Mouse (Mus musculus) thymus, postnatal 36 days (tissue): Measurements from ENCODE around the gene Ephx4.

ENCODE experiments used
- DNase-seq, 2 experiments: peaks; one replicate each; pipeline ENCODE4 v3.0.0; 2022; ENCODE audit warnings: mixed read lengths in 2 of 2

Ephx4 gene

DNA sequence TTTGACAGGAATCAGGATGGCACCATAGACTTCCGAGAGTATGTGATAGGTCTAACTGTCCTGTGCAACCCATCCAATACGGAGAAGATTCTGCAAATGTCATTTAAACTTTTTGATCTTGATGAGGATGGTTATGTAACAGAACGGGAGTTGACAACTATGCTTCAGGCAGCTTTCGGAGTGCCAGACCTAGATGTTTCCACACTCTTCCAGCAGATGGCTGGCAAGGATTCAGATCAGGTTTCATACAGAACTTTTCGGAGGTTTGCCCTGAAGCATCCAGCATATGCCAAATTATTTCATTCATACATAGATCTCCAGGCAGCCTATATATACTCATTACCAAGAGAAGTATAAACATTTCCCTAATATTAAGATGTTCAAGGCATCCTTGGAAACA, 31.5 kb downstream of the Ephx4 start:
- DNase-seq = no peak

DNA sequence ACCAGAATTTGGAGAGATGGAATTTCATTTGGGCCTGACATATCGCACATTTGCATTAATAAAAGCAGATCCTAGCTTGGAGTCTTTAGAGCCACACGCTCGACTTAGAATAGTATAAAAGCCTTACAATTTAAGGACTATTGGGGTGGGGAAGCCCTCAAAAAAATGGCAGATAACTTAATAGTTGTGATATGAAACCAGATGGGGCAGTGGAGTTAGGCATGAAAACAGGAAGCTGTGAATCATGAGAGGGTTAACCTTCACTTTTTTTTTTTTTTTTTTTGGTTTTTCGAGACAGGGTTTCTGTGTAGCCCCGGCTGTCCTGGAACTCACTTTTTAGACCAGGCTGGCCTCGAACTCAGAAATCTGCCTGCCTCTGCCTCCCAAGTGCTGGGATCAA, 33.6 kb downstream of the Ephx4 start:
- no peak for DNase-seq

DNA sequence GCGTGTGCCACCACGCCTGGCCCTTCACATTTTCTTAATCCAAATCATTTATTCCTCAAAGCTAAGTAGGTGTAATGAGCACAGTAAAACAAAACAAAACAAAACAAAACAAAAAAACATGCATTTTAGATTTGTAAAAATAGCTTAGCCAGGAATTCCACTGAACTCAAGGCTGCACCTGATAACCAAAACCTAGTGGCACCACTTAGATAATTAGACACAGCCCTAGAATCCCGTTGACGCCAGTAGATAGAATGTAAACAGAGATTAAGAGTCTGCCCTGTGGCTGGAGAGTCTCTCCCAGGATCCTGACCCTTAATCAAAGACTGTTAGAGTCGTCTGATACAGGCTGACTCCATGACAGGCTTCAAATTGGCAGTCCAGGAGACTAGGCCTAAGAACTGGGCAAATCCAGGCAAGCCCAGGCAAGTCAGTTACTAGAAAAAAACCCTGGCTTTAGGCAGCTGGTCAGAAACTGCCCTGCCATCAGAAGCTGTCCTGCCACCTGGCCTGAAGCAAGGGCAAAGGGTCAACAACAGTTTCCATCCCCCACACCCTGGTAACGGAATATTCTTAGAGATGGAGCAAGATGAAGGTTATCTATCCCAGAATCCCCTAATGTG, 34.2 kb downstream of the Ephx4 start:
- DNase-seq = peak in 1 of 2 experiments; percentile 10

DNA sequence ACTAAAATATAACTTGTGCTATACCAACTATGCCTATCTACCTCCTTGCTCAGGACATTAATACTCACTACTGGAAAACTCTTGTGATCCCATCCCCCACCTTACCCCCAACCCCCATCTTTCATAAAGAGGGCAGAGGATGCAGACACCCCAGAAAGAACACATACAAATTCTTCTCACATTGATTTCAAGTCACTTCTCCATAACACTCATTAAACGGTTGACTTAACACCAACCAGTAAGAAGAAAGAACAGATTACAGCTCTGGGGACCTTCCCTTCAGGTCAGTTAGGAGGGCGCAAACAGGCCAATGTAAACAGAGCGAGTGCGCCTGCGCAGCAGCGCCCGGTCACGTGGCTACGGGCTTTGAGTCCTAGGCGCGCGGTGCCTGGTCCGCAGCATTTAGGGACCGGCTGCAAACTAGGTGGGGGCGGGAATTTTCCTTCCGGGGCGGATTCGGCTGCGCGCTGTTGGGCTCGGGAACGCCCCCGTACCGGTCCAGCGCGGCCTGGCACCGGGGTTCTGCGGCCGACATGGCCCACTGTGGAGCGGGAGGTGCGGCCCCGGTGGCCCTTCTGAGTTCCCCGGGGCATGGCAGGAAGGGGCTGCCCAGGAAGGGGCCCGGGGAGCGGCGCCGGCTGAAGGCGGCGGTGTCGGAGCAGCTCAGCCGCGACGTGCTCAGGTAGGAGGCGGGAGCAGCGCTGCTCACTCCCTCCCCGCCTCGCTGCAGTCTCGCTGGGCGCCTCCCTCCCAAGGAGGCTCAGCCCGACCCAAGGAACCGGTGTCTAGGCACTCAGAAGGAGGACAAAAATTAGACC, 35.1 kb downstream of the Ephx4 start, which contains the start of gene Btbd8:
Btbd8 (plus strand) TSS at position 534 of the 818 bp plus-strand sequence.
- DNase-seq = peak; percentile 91 to 93

DNA sequence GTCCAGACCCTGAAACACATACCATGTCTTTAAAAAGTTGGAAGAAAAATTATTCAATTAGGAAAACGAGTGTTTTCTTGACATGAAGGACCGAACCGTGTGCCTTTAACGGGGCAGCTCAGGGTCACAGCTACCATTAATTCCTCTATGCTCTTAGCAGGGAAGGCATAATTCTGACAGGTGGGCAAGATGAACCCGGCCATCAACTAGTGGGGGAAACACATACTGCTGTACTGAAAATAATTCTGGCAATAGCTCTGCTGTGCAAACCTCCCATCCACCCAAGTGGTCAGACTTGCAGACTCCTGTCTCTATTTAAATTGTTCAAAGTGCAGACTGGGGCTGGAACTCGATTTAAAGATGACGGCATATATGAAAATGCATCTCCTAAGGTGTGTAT, 35.8 kb downstream of the Ephx4 start:
- DNase-seq = no peak

DNA sequence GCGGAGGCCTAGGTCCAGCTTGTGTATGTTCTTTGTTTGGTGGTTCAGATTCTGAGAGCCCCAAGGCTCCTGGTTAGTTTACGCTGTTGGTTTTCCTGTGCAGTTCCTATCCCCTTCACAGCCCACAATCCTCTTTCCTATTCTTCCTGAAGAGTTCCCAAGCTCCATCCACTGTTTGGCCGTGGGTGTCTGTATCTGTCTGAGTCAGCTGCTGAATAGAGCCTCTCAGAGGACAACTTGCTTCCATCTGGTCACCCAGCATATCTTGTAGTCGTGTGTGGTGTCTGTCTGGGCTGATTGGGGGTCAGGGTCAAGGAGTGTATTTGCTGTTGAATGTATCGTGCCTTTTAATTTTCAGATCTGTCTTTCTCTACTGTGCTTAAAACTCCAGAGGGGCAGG, 39.3 kb downstream of the Ephx4 start:
- no peak for DNase-seq

DNA sequence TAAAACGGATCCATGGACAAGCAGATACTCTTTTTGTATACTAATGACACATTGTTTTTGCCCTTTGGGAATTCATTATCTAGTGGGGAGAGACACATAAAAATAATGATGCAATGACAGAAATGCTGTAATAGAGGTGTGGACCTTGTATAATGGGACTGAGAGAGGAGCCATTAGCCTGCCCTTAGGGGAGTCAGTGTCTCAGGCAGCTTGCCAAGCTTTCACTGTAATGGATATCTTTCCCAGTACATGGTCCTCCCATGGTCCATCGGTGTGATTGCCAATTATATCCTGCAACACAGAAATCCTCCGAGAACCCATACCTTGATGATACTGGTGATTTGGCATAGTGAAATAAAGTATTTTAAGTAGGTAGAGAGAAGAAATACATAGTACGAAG, 41.7 kb downstream of the Ephx4 start:
- DNase-seq = no peak

DNA sequence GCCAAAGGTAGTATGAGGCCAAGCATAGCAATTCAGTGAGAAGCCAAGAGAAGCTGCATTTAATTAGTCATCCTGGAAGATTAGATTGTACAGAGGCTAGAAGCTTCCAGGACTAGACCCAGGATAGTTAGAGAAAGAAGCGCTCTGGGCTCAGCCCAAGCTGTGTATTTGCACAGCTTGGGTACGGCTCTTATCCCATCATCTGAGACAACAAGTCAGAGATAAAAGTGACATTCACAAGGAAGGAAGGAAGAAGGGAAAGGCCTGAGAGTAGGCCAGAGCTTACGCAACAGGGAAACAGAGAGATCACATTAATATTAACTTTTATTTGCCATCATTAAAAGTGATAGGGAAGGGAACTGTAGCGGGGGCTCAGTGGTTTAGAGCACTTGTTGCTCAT, 45.4 kb downstream of the Ephx4 start:
- DNase-seq = no peak

DNA sequence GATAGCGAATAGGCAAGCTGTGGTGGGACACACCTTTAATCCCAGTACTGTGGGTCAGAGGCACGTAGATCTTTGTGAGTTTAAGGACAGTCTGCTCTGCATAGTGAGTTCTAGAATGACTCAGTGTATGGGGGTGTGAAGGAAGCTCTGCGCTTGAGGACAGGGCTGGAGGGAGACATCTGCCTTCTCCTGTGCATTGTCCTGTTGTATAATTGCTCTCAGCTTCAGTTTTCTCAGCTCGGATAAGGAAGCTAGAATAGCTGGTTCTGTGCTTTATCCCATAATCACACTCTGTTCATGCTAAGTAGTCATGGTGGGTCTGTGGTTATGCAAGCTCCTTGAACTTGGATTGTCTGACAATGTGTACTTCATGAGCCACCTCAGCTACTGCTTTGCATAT, 46.2 kb downstream of the Ephx4 start:
- no peak for DNase-seq

DNA sequence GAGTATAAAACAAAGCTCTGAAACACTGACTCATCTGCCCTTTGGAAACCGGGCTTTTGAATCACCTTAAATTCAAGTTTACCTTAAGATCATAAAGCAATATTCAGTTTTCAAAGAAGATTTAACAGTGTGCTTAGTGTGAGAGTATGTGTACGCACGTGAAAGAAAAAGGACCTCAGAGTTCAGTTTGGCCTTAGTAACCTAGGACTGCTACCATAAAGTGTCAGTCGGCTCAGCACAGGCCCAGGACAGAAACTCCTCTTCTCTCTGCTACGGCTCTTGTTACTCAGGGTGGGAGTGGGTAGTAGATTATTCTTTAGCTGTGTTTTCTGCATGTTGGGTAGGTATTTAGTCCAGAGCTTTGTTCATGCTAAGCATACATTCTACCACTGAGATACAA, 47.1 kb downstream of the Ephx4 start:
- no peak for DNase-seq

DNA sequence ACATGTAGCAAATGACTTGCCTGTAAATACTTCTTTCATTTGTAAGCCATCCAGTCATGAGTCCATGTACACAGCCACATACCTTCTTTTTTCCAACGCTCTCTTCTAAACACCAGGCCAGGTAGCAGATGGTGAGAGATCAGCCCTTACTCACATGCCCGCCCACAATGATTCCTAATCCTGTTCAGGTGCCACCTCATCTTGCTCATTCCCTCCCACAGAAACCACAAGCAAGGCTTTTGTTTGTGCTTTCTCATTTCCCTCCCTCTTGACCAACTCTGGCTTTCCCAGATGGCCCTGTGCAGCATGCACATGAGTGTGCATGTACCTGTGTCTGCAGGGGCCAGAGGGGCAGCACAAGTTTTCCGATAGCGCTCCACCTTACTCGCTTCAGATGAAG, 47.8 kb downstream of the Ephx4 start:
- no peak for DNase-seq

DNA sequence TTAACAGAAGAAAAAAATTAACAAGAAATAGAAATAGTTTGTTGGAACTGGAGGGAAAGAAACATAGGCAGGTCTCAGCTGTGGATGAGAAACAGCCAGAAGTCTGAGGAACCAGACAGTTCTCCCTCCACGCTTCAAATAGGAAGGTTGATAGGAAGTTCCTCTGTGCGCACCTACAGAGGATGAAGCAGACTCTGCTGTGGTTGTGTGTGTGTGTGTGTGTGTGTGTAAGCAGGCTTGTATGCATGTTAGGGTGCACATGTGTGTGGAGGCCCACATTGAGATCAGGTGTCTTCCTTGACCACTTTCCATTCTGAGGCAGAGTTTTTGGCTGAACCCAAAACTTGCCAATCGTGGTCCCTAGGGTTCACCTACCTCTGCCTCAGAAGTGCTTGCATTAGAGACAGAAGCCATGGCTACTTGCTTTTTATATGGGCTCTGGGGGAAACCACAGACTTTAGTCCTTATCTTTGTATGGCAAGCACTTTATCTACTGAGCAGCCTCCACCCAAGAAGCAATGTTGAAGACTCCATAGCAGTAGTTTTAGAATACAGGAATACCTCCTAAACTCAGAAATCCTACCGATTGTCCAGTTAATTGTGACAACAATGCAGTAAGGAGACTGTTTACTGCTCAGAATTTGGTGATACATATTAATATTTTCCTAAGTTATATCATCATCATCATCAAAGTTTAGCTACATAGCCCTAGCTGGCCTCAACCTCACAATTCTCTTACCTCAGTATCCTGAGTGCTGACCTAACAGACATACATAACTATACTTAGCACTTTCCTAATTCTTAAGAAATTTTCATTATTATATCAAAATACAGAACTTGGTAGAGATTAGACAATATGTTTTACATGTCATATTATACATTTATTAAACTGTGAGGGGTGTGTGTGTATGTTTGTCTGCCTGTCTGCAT, 59.9 kb downstream of the Ephx4 start:
- DNase-seq = no peak

DNA sequence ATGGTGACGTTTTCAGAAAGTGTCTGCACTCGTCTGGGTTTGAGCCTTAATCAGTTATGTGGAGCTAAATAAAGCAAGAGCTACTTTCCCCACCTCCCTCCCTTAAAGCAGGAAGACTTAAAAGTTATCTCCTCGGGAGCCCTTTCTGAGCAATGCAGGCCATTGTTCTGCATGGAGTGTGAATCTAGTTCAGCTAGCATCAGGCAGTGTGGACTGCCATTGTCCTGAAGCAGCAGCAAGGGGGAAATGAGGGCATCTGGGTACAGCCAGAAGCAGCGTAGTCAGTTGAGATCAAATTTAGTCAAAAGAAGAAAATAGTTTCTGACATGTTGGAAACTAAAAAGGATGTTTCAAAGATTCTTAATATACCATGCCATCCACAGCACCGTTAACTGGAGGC, 64.0 kb downstream of the Ephx4 start:
- DNase-seq = no peak

DNA sequence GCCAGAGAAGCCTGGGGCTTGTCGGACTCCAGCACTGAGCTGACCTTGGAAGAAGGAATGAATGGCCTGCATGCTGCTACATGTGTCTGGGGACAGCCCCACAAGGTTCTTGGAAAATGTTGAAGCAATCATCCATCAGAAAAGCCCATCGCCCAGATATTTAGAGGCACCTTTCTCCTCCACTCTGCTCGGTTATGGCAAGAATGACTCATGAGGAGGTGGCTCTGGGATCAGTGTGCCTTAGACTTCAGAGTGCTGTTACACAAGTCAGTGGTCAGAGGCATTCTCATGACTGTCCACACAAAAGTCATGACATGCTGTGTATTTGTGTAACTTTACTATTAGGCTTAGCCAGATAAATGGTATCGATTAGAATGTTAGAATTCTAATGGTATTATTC, 64.6 kb downstream of the Ephx4 start:
- no peak for DNase-seq

DNA sequence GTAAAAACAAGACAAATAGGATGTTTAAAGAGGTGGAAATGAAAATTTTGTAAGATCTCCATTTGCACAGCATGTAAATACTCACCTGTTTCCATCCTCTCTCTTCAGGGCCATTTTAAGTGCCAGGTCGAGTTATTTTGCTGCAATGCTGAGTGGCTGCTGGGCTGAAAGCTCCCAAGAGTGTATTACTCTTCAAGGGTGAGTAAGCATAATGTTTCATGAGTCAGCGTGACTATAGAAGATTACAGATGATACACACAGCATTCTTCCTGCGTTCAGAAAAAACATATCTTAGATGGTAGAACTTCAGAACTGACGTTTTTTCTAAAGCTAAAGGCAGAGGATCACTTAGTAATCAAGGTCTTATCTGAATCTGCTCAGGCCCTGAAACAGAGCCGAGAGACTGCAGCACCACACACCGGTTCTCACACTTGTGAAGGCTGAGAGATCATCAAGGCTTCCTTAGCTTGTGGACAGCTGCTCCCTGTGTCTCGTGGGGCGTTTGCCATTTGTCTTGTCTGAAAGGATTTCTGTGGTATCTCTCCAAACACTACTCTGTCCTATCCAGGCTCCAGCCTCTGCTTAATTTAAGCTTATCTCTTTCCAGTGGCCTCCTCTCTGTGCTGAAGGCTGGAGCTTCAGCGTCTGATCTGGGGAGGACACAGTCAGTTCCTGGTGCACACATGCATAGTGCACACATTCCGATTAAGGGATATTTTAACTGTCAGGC, 68.2 kb downstream of the Ephx4 start:
- DNase-seq = no peak
